Mouse (Mus musculus) MEL (cell line): ENCODE data around the gene Ccl1. TPM values are rescaled to one million over a fixed set of nuclear protein-coding genes. Genes with fewer than 3 reads are reported as not detected.

Experiments used
- DNase-seq: peaks from one replicate; pipeline ENCODE4 v3.0.0; 2011; ENCODE audit warnings: low read depth, low spot score
- H3K27ac ChIP-seq: 2 replicates; pipeline ENCODE4 v1.5.1; 2012; ENCODE audit warnings: low read depth, mild to moderate bottlenecking, control low read depth, low read length, moderate library complexity; ENCODE audit not compliant: control insufficient read depth
- H3K27me3 ChIP-seq, 2 experiments: fragments of 150-350 bp in 1 of 2; sonication (generic) in 1 of 2; 2 replicates each; pipeline ENCODE4 v1.6.1; 2012; ENCODE audit warnings: low read length in 2 of 2, mild to moderate bottlenecking in 2 of 2, improper control_type of control experiment in 1 of 2, moderate library complexity in 1 of 2; ENCODE audit not compliant: insufficient read depth in 2 of 2, control insufficient read depth in 1 of 2
- H3K36me3 ChIP-seq, 2 experiments: 2 replicates each; pipeline ENCODE4 v1.6.1; 2012 to 2014; ENCODE audit warnings: low read length in 2 of 2, improper control_type of control experiment in 1 of 2, inconsistent platforms in 1 of 2, mild to moderate bottlenecking in 1 of 2; ENCODE audit not compliant: insufficient read depth in 2 of 2, control insufficient read depth in 1 of 2
- H3K4me1 ChIP-seq, 2 experiments: fragments of 150-350 bp in 1 of 2; sonication (generic) in 1 of 2; 2 replicates each; pipeline ENCODE4 v1.6.1; 2012; ENCODE audit warnings: low read length in 2 of 2, improper control_type of control experiment in 1 of 2, mild to moderate bottlenecking in 1 of 2; ENCODE audit not compliant: insufficient read depth in 2 of 2, control insufficient read depth in 1 of 2
- H3K4me3 ChIP-seq, 2 experiments: fragments of 150-350 bp in 1 of 2; sonication (generic) in 1 of 2; 2 replicates each; pipeline ENCODE4 v1.5.1; 2012; ENCODE audit warnings: low read depth in 2 of 2, low read length in 2 of 2, mild to moderate bottlenecking in 2 of 2, moderate library complexity in 2 of 2, control low read depth in 1 of 2, improper control_type of control experiment in 1 of 2; ENCODE audit not compliant: control insufficient read depth in 1 of 2, insufficient read depth in 1 of 2
- H3K79me2 ChIP-seq: 2 replicates; pipeline ENCODE4 v1.6.1; 2012; ENCODE audit warnings: mild to moderate bottlenecking, low read length, moderate library complexity; ENCODE audit not compliant: control insufficient read depth, poor library complexity, insufficient read depth
- H3K9ac ChIP-seq: 2 replicates; pipeline ENCODE4 v1.6.1; 2012; ENCODE audit warnings: low read depth, mild to moderate bottlenecking, control low read depth, low read length, moderate library complexity; ENCODE audit not compliant: control insufficient read depth, poor library complexity, severe bottlenecking
- H3K9me3 ChIP-seq: fragments of 150-350 bp; sonication (generic); replicated peaks from 2 replicates; pipeline ENCODE4 v1.6.1; 2012; ENCODE audit warnings: mild to moderate bottlenecking, low read length, improper control_type of control experiment, moderate library complexity; ENCODE audit not compliant: insufficient read depth
- BHLHE40 ChIP-seq: IDR thresholded peaks from 2 replicates; pipeline ENCODE4 v1.6.1; 2012; ENCODE audit warnings: low read depth, mild to moderate bottlenecking, inconsistent platforms, low read length, improper control_type of control experiment, borderline replicate concordance
- CHD2 ChIP-seq: IDR thresholded peaks from 2 replicates; pipeline ENCODE4 v1.6.1; 2011; ENCODE audit warnings: low read length, improper control_type of control experiment
- CTCF ChIP-seq, 3 experiments: IDR thresholded peaks in 2 of 3; conservative IDR thresholded peaks in 1 of 3; 2 replicates each; pipeline ENCODE4 v1.5.1; 2011 to 2012; ENCODE audit warnings: low read length in 3 of 3, low read depth in 2 of 3, mild to moderate bottlenecking in 2 of 3, improper control_type of control experiment in 1 of 3, inconsistent platforms in 1 of 3, mixed read lengths in 1 of 3, moderate library complexity in 1 of 3; ENCODE audit not compliant: control insufficient read depth in 1 of 3, insufficient read depth in 1 of 3, poor library complexity in 1 of 3, severe bottlenecking in 1 of 3
- EP300 ChIP-seq, 2 experiments: IDR thresholded peaks; 2 replicates each; pipeline ENCODE4 v1.6.1; 2011; ENCODE audit warnings: improper control_type of control experiment in 2 of 2, low read length in 2 of 2, low read depth in 1 of 2, mild to moderate bottlenecking in 1 of 2
- GABPA ChIP-seq: IDR thresholded peaks from 2 replicates; pipeline ENCODE4 v1.6.1; 2012; ENCODE audit warnings: low read depth, mild to moderate bottlenecking, inconsistent platforms, low read length, improper control_type of control experiment, moderate library complexity
- GATA1 ChIP-seq: IDR thresholded peaks from 2 replicates; pipeline ENCODE4 v1.6.1; 2011; ENCODE audit warnings: low read depth, low read length, improper control_type of control experiment
- HCFC1 ChIP-seq: IDR thresholded peaks from 2 replicates; pipeline ENCODE4 v1.6.1; 2012; ENCODE audit warnings: low read depth, mild to moderate bottlenecking, inconsistent platforms, low read length, improper control_type of control experiment, moderate library complexity
- JUND ChIP-seq: IDR thresholded peaks from 2 replicates; pipeline ENCODE4 v1.6.1; 2011; ENCODE audit warnings: low read depth, mild to moderate bottlenecking, improper control_type of control experiment, low read length
- MXI1 ChIP-seq: IDR thresholded peaks from 2 replicates; pipeline ENCODE4 v1.6.1; 2011; ENCODE audit warnings: mild to moderate bottlenecking, low read depth, low read length, improper control_type of control experiment
- MYB ChIP-seq: IDR thresholded peaks from 2 replicates; pipeline ENCODE4 v1.6.1; 2011; ENCODE audit warnings: mild to moderate bottlenecking, low read depth, low read length, improper control_type of control experiment
- MYC ChIP-seq: IDR thresholded peaks from 2 replicates; pipeline ENCODE4 v1.6.1; 2011; ENCODE audit warnings: low read depth, mild to moderate bottlenecking, low read length, improper control_type of control experiment, moderate library complexity
- NELFE ChIP-seq: IDR thresholded peaks from 2 replicates; pipeline ENCODE4 v1.6.1; 2011; ENCODE audit warnings: low read depth, low read length, improper control_type of control experiment
- NRF1 ChIP-seq: IDR thresholded peaks from 2 replicates; pipeline ENCODE4 v1.6.1; 2014; ENCODE audit warnings: low read depth, mild to moderate bottlenecking, inconsistent platforms, low read length, improper control_type of control experiment, moderate library complexity; ENCODE audit not compliant: poor library complexity, insufficient read depth, severe bottlenecking
- POLR2A ChIP-seq, 2 experiments: IDR thresholded peaks; 2 replicates each; pipeline ENCODE4 v1.6.1; 2011 to 2012; ENCODE audit warnings: low read length in 2 of 2, mild to moderate bottlenecking in 2 of 2, control low read depth in 1 of 2, improper control_type of control experiment in 1 of 2, low read depth in 1 of 2, moderate library complexity in 1 of 2; ENCODE audit not compliant: control insufficient read depth in 1 of 2, insufficient read depth in 1 of 2, poor library complexity in 1 of 2
- POLR2AphosphoS5 ChIP-seq: IDR thresholded peaks from 2 replicates; pipeline ENCODE4 v1.6.1; 2012; ENCODE audit warnings: low read depth, borderline replicate concordance, mild to moderate bottlenecking, inconsistent platforms, low read length, moderate library complexity, mixed read lengths
- RAD21 ChIP-seq: IDR thresholded peaks from 2 replicates; pipeline ENCODE4 v1.6.1; 2011; ENCODE audit warnings: mild to moderate bottlenecking, low read depth, low read length, improper control_type of control experiment
- RCOR1 ChIP-seq: IDR thresholded peaks from 2 replicates; pipeline ENCODE4 v1.6.1; 2012; ENCODE audit warnings: low read depth, mild to moderate bottlenecking, inconsistent platforms, low read length, improper control_type of control experiment
- SMC3 ChIP-seq: IDR thresholded peaks from 2 replicates; pipeline ENCODE4 v1.6.1; 2011; ENCODE audit warnings: low read depth, low read length, improper control_type of control experiment
- TAL1 ChIP-seq: IDR thresholded peaks from 2 replicates; pipeline ENCODE4 v1.6.1; 2012; ENCODE audit warnings: mild to moderate bottlenecking, inconsistent platforms, low read length, moderate library complexity, mixed read lengths
- TBP ChIP-seq: IDR thresholded peaks from 2 replicates; pipeline ENCODE4 v1.8.0; 2011; ENCODE audit warnings: low read depth, low read length, improper control_type of control experiment
- TCF12 ChIP-seq: IDR thresholded peaks from 2 replicates; pipeline ENCODE4 v1.6.1; 2014; ENCODE audit warnings: low read depth, mild to moderate bottlenecking, inconsistent platforms, low read length, improper control_type of control experiment, moderate library complexity
- UBTF ChIP-seq: IDR thresholded peaks from 2 replicates; pipeline ENCODE4 v1.6.1; 2012; ENCODE audit warnings: low read depth, mild to moderate bottlenecking, inconsistent platforms, low read length, improper control_type of control experiment, moderate library complexity, borderline replicate concordance; ENCODE audit not compliant: insufficient read depth
- USF1 ChIP-seq: IDR thresholded peaks from 2 replicates; pipeline ENCODE4 v1.6.1; 2014; ENCODE audit warnings: low read depth, mild to moderate bottlenecking, inconsistent platforms, low read length, improper control_type of control experiment, moderate library complexity
- USF2 ChIP-seq, 2 experiments: IDR thresholded peaks; 2 replicates each; pipeline ENCODE4 v1.6.1; 2011 to 2012; ENCODE audit warnings: improper control_type of control experiment in 2 of 2, low read length in 2 of 2, borderline replicate concordance in 1 of 2, inconsistent platforms in 1 of 2, low read depth in 1 of 2, mild to moderate bottlenecking in 1 of 2; ENCODE audit not compliant: insufficient read depth in 1 of 2
- ZC3H11A ChIP-seq: IDR thresholded peaks from 2 replicates; pipeline ENCODE4 v1.6.1; 2012; ENCODE audit warnings: low read depth, mild to moderate bottlenecking, inconsistent platforms, low read length, improper control_type of control experiment
- ZKSCAN1 ChIP-seq: IDR thresholded peaks from 2 replicates; pipeline ENCODE4 v1.6.1; 2012; ENCODE audit warnings: low read depth, mild to moderate bottlenecking, inconsistent platforms, low read length, improper control_type of control experiment, moderate library complexity
- ZMIZ1 ChIP-seq: IDR thresholded peaks from 2 replicates; pipeline ENCODE4 v1.6.1; 2012; ENCODE audit warnings: low read depth, mild to moderate bottlenecking, inconsistent platforms, low read length, improper control_type of control experiment, moderate library complexity
- ZNF384 ChIP-seq: IDR thresholded peaks from 2 replicates; pipeline ENCODE4 v1.6.1; 2012; ENCODE audit warnings: low read depth, mild to moderate bottlenecking, inconsistent platforms, low read length, improper control_type of control experiment
- polyA plus RNA-seq, 2 experiments: library from polyadenylated mRNA; stranded (reverse) in 1 of 2; unstranded in 1 of 2; fragments of >175 nt in 1 of 2; fragments of >200 nt in 1 of 2; gene quantifications; 2 replicates each; pipeline versions ENCODE4 v1.2.1 to v1.2.4; 2012; ENCODE audit warnings: low replicate concordance in 2 of 2, low read depth in 1 of 2; ENCODE audit not compliant: insufficient read length in 2 of 2, insufficient read depth in 1 of 2, missing spikeins in 1 of 2
- total RNA-seq: library from RNA; depleted of rRNA; stranded (reverse); fragments of 300-350 nt; gene quantifications from 2 replicates; pipeline ENCODE4 v1.2.3, GENCODE M21; 2012

The Ccl1 gene
- total and polyA plus RNA-seq, 3 experiments = not detected

DNA sequence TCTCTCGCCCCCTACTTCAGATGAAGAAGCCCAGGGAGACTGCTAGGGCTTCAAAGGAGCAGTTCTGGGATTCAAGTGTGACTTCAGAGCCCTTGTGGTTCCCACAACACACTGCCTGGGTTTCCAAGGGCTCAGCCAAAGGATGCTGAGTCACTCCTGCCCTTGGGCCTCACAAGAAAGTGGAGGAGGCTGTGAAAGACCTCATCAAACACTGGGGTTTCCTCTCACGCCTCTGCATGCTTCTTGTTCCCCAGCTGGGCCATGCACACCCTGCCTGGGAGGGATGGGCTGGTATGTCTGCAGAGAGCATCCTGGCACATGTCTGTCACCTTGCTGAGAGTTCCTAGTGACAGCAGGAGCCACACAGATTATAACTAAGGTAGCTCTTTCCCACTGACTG lies 110.5 kb downstream of the Ccl1 start:
- no peak for TF ChIP-seq GABPA
- TF ChIP-seq POLR2A (IDR thresholded peaks at IDR 0.05; ENCODE audit: control insufficient read depth in 1 of 2, insufficient read depth in 1 of 2, low read depth in 1 of 2, low read length in 2 of 2, poor library complexity in 1 of 2) = no peak
- TF ChIP-seq NRF1 = no peak
- no peak for TF ChIP-seq TBP
- TF ChIP-seq MXI1 = no peak
- TF ChIP-seq NELFE = no peak
- TF ChIP-seq JUND = no peak
- no peak for TF ChIP-seq ZKSCAN1
- TF ChIP-seq MYC = no peak
- TF ChIP-seq USF1 = no peak
- no peak for TF ChIP-seq TCF12
- TF ChIP-seq GATA1 = no peak
- TF ChIP-seq RCOR1 = no peak
- no peak for TF ChIP-seq MYB
- no peak for TF ChIP-seq EP300 (IDR thresholded peaks at IDR 0.05; ENCODE audit: low read depth in 1 of 2, low read length in 2 of 2)
- no peak for TF ChIP-seq USF2 (IDR thresholded peaks at IDR 0.05; ENCODE audit: borderline replicate concordance in 1 of 2, insufficient read depth in 1 of 2, low read depth in 1 of 2, low read length in 2 of 2)
- TF ChIP-seq UBTF = no peak
- TF ChIP-seq SMC3 = no peak
- TF ChIP-seq ZMIZ1 = no peak
- no peak for DNase-seq
- Histone ChIP-seq H3K4me1 (no peaks in the 10 kb centered on the region), H3K36me3 (no peaks in the 10 kb centered on the region), H3K79me2 (no peaks in the 10 kb centered on the region), H3K9me3 (no peaks in the 10 kb centered on the region; the same call in 1 of the 2 replicates), H3K27me3 (no peaks in the 10 kb centered on the region), H3K4me3 (no peak overlapping the region), H3K9ac (no peak overlapping the region), H3K27ac (no peak overlapping the region)

DNA sequence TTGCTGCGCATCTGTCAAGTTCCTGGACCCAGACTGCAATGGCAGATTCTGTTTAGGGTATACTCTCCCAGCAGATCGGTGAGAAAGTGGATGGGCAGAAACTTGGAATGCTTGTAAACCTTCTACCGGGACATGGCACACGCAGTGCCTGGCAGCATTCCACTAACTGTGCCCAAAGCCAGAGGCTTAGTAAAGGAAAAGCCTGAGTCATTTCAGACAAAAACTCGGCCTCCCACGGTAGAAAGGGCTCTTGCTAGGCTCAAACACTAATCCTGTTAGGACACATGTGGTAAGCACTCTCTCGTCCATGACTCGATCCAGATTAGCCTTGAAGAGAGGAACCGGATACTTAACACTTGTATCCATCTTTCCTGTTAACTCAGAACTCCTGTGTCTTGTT lies 111.7 kb downstream of the Ccl1 start:
- Histone ChIP-seq H3K27ac (no peak overlapping the region), H3K27me3 (no peaks in the 10 kb centered on the region), H3K9ac (no peak overlapping the region), H3K4me3 (no peak overlapping the region), H3K79me2 (no peaks in the 10 kb centered on the region), H3K36me3 (no peaks in the 10 kb centered on the region), H3K9me3 (no peaks in the 10 kb centered on the region; the same call in 1 of the 2 replicates), H3K4me1 (no peaks in the 10 kb centered on the region)
- no peak for DNase-seq
- TF ChIP-seq MYB = no peak
- TF ChIP-seq ZNF384 = no peak
- TF ChIP-seq MYC = no peak
- TF ChIP-seq USF2 (IDR thresholded peaks at IDR 0.05; ENCODE audit: borderline replicate concordance in 1 of 2, insufficient read depth in 1 of 2, low read depth in 1 of 2, low read length in 2 of 2) = no peak
- TF ChIP-seq BHLHE40 = no peak
- no peak for TF ChIP-seq CTCF (IDR thresholded peaks at IDR 0.05 in 2 of 3, conservative IDR thresholded peaks at IDR 0.05 in 1 of 3; ENCODE audit: control insufficient read depth in 1 of 3, insufficient read depth in 1 of 3, low read depth in 2 of 3, low read length in 3 of 3, poor library complexity in 1 of 3, severe bottlenecking in 1 of 3)
- no peak for TF ChIP-seq NELFE
- TF ChIP-seq ZC3H11A = no peak
- TF ChIP-seq GATA1 = no peak
- no peak for TF ChIP-seq NRF1
- no peak for TF ChIP-seq CHD2
- no peak for TF ChIP-seq USF1
- TF ChIP-seq TAL1 = no peak
- no peak for TF ChIP-seq UBTF
- TF ChIP-seq HCFC1 = no peak
- TF ChIP-seq POLR2AphosphoS5 = no peak
- TF ChIP-seq RAD21 = no peak
